Mouse (Mus musculus) lung, embryonic 15.5 days (tissue): ENCODE data around the gene Golt1a. TPM values are rescaled to one million over a fixed set of nuclear protein-coding genes. Genes with fewer than 3 reads are reported as not detected.

Experiments used
- ATAC-seq: fragments of 200-750 bp; cut with Nextera tagmentation; 2 replicates; pipeline ENCODE4 v1.8.0; 2017; ENCODE audit warnings: moderate number of reproducible peaks, borderline replicate concordance; ENCODE audit not compliant: low FRiP score, low TSS enrichment; ENCODE audit errors: extremely low read depth
- H3K27ac ChIP-seq: fragments of 300-500 bp; sonication (generic); 2 replicates; pipeline ENCODE4 v1.5.1; 2015; ENCODE audit warnings: moderate library complexity, mild to moderate bottlenecking, inconsistent platforms
- H3K27me3 ChIP-seq: fragments of 300-500 bp; sonication (generic); 2 replicates; pipeline ENCODE4 v1.6.1; 2015; ENCODE audit warnings: inconsistent platforms
- H3K36me3 ChIP-seq: fragments of 300-500 bp; sonication (generic); 2 replicates; pipeline ENCODE4 v1.6.1; 2015; ENCODE audit warnings: inconsistent platforms
- H3K4me1 ChIP-seq: fragments of 300-500 bp; sonication (generic); 2 replicates; pipeline ENCODE4 v1.6.1; 2015; ENCODE audit warnings: inconsistent platforms
- H3K4me2 ChIP-seq: fragments of 300-500 bp; sonication (generic); 2 replicates; pipeline ENCODE4 v1.6.1; 2015; ENCODE audit warnings: inconsistent platforms, mild to moderate bottlenecking, moderate library complexity
- H3K4me3 ChIP-seq: fragments of 300-500 bp; sonication (generic); 2 replicates; pipeline ENCODE4 v1.5.1; 2015; ENCODE audit warnings: mild to moderate bottlenecking, inconsistent platforms
- H3K9ac ChIP-seq: fragments of 300-500 bp; sonication (generic); 2 replicates; pipeline ENCODE4 v1.6.1; 2015; ENCODE audit warnings: inconsistent platforms
- H3K9me3 ChIP-seq: fragments of 300-500 bp; sonication (generic); 2 replicates; pipeline ENCODE4 v1.6.1; 2016; ENCODE audit warnings: inconsistent platforms
- WGBS: fragments of 180-500 bp; shearing (Covaris S2); methylation state at CpG from one replicate; pipeline ENCODE4 v1.1.7; 2015; 5-methylcytosine and 5-hydroxymethylcytosine counted together
- polyA plus RNA-seq: library from polyadenylated mRNA; unstranded; fragments of >200 nt; fragmentation: Nextera tagmentation; extraction: Ambion mirVana; gene quantifications from 2 replicates; pipeline ENCODE4 v1.2.1, GENCODE M21; 2015

The Golt1a gene
- polyA plus RNA-seq, 1 experiment from 2014 or later, result 0.16 TPM

- Histone ChIP-seq H3K27ac (no peak overlapping the region), H3K4me2 (no peak overlapping the region), H3K36me3 (no peaks in the 10 kb centered on the region), H3K9ac (no peak overlapping the region), H3K9me3 (no peaks in the 10 kb centered on the region), H3K4me3 (no peak overlapping the region), H3K27me3 (no peaks in the 10 kb centered on the region), H3K4me1 (peaks cover 6% of the 10 kb centered on the region; the same call in 1 of the 2 replicates)
- WGBS, result 51% methylated on average over 15 of the region's 15 CpGs
- ATAC-seq, result peak; percentile 36; the same call in 1 of the 2 replicates
Observed at GRCm38 (mm10) chr1:133278946-133279631, 30.5 kb upstream of the Golt1a start.

GRCm38 (mm10) chr1:133279632-133280093 is 29.9 kb upstream of the Golt1a start:
- Histone ChIP-seq H3K27me3 (no peaks in the 10 kb centered on the region), H3K27ac (no peak overlapping the region), H3K4me1 (peaks cover 6% of the 10 kb centered on the region; the same call in 1 of the 2 replicates), H3K4me3 (no peak overlapping the region), H3K36me3 (no peaks in the 10 kb centered on the region), H3K9me3 (no peaks in the 10 kb centered on the region), H3K9ac (no peak overlapping the region), H3K4me2 (no peak overlapping the region)
- 61% methylated on average over 11 of the region's 11 CpGs for WGBS
- no peak for ATAC-seq

- Histone ChIP-seq H3K4me2 (no peak overlapping the region), H3K36me3 (no peaks in the 10 kb centered on the region), H3K4me1 (peaks cover 6% of the 10 kb centered on the region; the same call in 1 of the 2 replicates), H3K27me3 (no peaks in the 10 kb centered on the region), H3K9me3 (no peaks in the 10 kb centered on the region), H3K27ac (no peak overlapping the region), H3K4me3 (no peak overlapping the region), H3K9ac (no peak overlapping the region)
- ATAC-seq, result no peak
- WGBS, result 83% methylated on average over 2 of the region's 2 CpGs
Observed at GRCm38 (mm10) chr1:133280537-133280936, 29.1 kb upstream of the Golt1a start.

- Histone ChIP-seq H3K27ac (no peak overlapping the region), H3K4me1 (no peaks in the 10 kb centered on the region), H3K4me3 (no peak overlapping the region), H3K9ac (no peak overlapping the region), H3K27me3 (no peaks in the 10 kb centered on the region), H3K4me2 (no peak overlapping the region), H3K9me3 (no peaks in the 10 kb centered on the region), H3K36me3 (no peaks in the 10 kb centered on the region)
- ATAC-seq, result no peak
- WGBS, result 86% methylated on average over 7 of the region's 7 CpGs
Observed at GRCm38 (mm10) chr1:133285907-133286306, 23.7 kb upstream of the Golt1a start.

- Histone ChIP-seq H3K9ac (no peak overlapping the region), H3K4me2 (no peak overlapping the region), H3K36me3 (no peaks in the 10 kb centered on the region), H3K27me3 (no peaks in the 10 kb centered on the region), H3K27ac (no peak overlapping the region), H3K4me3 (no peak overlapping the region), H3K4me1 (no peaks in the 10 kb centered on the region), H3K9me3 (no peaks in the 10 kb centered on the region)
- 86% methylated on average over 4 of the region's 4 CpGs for WGBS
- ATAC-seq, result no peak
Observed at GRCm38 (mm10) chr1:133287051-133287450, 22.5 kb upstream of the Golt1a start.

- H3K4me2 ChIP-seq, result no peak overlapping the region
- no peaks in the 10 kb centered on the region for H3K36me3 ChIP-seq
- H3K9me3 ChIP-seq, result no peaks in the 10 kb centered on the region
- H3K4me3 ChIP-seq, result no peak overlapping the region
- ATAC-seq, result no peak
- H3K27me3 ChIP-seq, result no peaks in the 10 kb centered on the region
- no peak overlapping the region for H3K27ac ChIP-seq
- H3K9ac ChIP-seq, result no peak overlapping the region
- WGBS, result 87% methylated on average over 12 of the region's 12 CpGs
- H3K4me1 ChIP-seq, result no peaks in the 10 kb centered on the region
Observed at GRCm38 (mm10) chr1:133287880-133288279, 21.7 kb upstream of the Golt1a start.

- no peak overlapping the region for H3K4me2 ChIP-seq
- no peak for ATAC-seq
- no peak overlapping the region for H3K9ac ChIP-seq
- 90% methylated on average over 6 of the region's 6 CpGs for whole genome bisulfite sequencing
- no peaks in the 10 kb centered on the region for H3K9me3 ChIP-seq
- H3K4me1 ChIP-seq, result peaks cover 11% of the 10 kb centered on the region
- H3K27me3 ChIP-seq, result no peaks in the 10 kb centered on the region
- H3K36me3 ChIP-seq, result no peaks in the 10 kb centered on the region
- H3K27ac ChIP-seq, result no peak overlapping the region
- H3K4me3 ChIP-seq, result no peak overlapping the region
Observed at GRCm38 (mm10) chr1:133291888-133292287, 17.7 kb upstream of the Golt1a start.

GRCm38 (mm10) chr1:133292608-133293007 is 17.0 kb upstream of the Golt1a start:
- Histone ChIP-seq H3K4me2 (no peak overlapping the region), H3K9ac (no peak overlapping the region), H3K36me3 (no peaks in the 10 kb centered on the region), H3K4me1 (peaks cover 11% of the 10 kb centered on the region), H3K27me3 (0 out of 2 replicates have a peak, but pooled peaks cover under 1% of the 10 kb centered on the region), H3K9me3 (no peaks in the 10 kb centered on the region), H3K27ac (no peak overlapping the region), H3K4me3 (no peak overlapping the region)
- ATAC-seq, result no peak

GRCm38 (mm10) chr1:133296376-133296775 is 13.2 kb upstream of the Golt1a start:
- ATAC-seq, result peak; percentile 61
- H3K4me3 ChIP-seq, result no peak overlapping the region
- H3K4me2 ChIP-seq, result no peak overlapping the region
- WGBS, result 59% methylated on average over 9 of the region's 9 CpGs
- H3K4me1 ChIP-seq, result peaks cover 11% of the 10 kb centered on the region
- peak overlapping the region; percentile 26; the same call in 1 of the 2 replicates for H3K27ac ChIP-seq
- H3K27me3 ChIP-seq, result 0 out of 2 replicates have a peak, but pooled peaks cover 13% of the 10 kb centered on the region
- H3K9ac ChIP-seq, result no peak overlapping the region
- no peaks in the 10 kb centered on the region for H3K9me3 ChIP-seq
- H3K36me3 ChIP-seq, result no peaks in the 10 kb centered on the region

- 57% methylated on average over 14 of the region's 14 CpGs for WGBS
- H3K36me3 ChIP-seq, result no peaks in the 10 kb centered on the region
- H3K9me3 ChIP-seq, result no peaks in the 10 kb centered on the region
- H3K4me1 ChIP-seq, result peaks cover 33% of the 10 kb centered on the region
- H3K27ac ChIP-seq, result no peak overlapping the region
- ATAC-seq, result no peak
- no peak overlapping the region for H3K4me2 ChIP-seq
- 0 out of 2 replicates have a peak, but pooled peaks cover 13% of the 10 kb centered on the region for H3K27me3 ChIP-seq
- no peak overlapping the region for H3K9ac ChIP-seq
- no peak overlapping the region for H3K4me3 ChIP-seq
Observed at GRCm38 (mm10) chr1:133298816-133299215, 10.8 kb upstream of the Golt1a start.

- 11% methylated on average over 3 of the region's 3 CpGs for WGBS
- no peak overlapping the region for H3K9ac ChIP-seq
Observed at GRCm38 (mm10) chr1:133302540-133302939, 7.1 kb upstream of the Golt1a start.

GRCm38 (mm10) chr1:133306842-133307241 is 2.8 kb upstream of the Golt1a start:
- Histone ChIP-seq H3K27me3 (no peaks in the 10 kb centered on the region), H3K36me3 (no peaks in the 10 kb centered on the region), H3K4me3 (no peak overlapping the region), H3K27ac (no peak overlapping the region), H3K4me1 (peaks cover 35% of the 10 kb centered on the region), H3K9ac (no peak overlapping the region), H3K4me2 (no peak overlapping the region), H3K9me3 (no peaks in the 10 kb centered on the region)
- WGBS, result 5% methylated on average over 4 of the region's 4 CpGs
- ATAC-seq, result no peak

More at GRCm38 (mm10) chr1:133302540-133302939, 7.1 kb upstream of the Golt1a start:
- peak; percentile 87 for ATAC-seq
- no peaks in the 10 kb centered on the region for H3K9me3 ChIP-seq
- H3K36me3 ChIP-seq, result no peaks in the 10 kb centered on the region
- H3K4me3 ChIP-seq, result no peak overlapping the region
- H3K27ac ChIP-seq, result peak overlapping the region; percentile 88
- H3K4me1 ChIP-seq, result peaks cover 26% of the 10 kb centered on the region
- H3K4me2 ChIP-seq, result no peak overlapping the region
- H3K27me3 ChIP-seq, result 0 out of 2 replicates have a peak, but pooled peaks cover 13% of the 10 kb centered on the region
